20 mouse cellular contexts compared by ENCODE assay signal in genomic region chr7:6756777-6757291, GRCm38 (mm10). TPM values are rescaled to one million over a fixed set of nuclear protein-coding genes. Genes with fewer than 3 reads are reported as not detected.
"Had no signal": no experiment of that assay in that cellular context is flagged by ENCODE, and none has a peak within 500 bp of the region (broad histone marks: within the 10 kb centered on the region; RNA-seq: fewer than 3 reads in every experiment).

No protein-coding gene starts in this region.

- H3K27me3 ChIP-seq: lung, embryonic 15.5 days; megakaryocyte, embryonic 14.5 days; midbrain, embryonic 13.5 days; midbrain, embryonic 15.5 days; neural tube, embryonic 13.5 days; neural tube, embryonic 15.5 days had no signal

- H3K4me2 ChIP-seq: lung, embryonic 15.5 days; midbrain, embryonic 11.5 days; midbrain, embryonic 13.5 days; midbrain, embryonic 15.5 days; neural tube, embryonic 13.5 days; neural tube, embryonic 15.5 days had no signal

- H3K9ac ChIP-seq: lung, embryonic 15.5 days; midbrain, embryonic 13.5 days; midbrain, embryonic 15.5 days; neural tube, embryonic 13.5 days; neural tube, embryonic 15.5 days had no signal

- DNase-seq: lung, adult 2 months; lung, postnatal 14 days; lung, postnatal 36 days; retina, postnatal 1 day; right cerebral cortex, adult 18-20 months; right cerebral cortex, postnatal 25 days; right cerebral cortex, postnatal 4 days; spleen, adult 18-20 months; thymus, adult 2 months; thymus, postnatal 25 days; thymus, postnatal 4 days had no signal

- H3K27ac ChIP-seq: lung, embryonic 15.5 days; macrophage; midbrain, embryonic 13.5 days; midbrain, embryonic 15.5 days; neural tube, embryonic 13.5 days; neural tube, embryonic 15.5 days had no signal

- ATAC-seq: lung, postnatal 0 days; midbrain, embryonic 13.5 days; midbrain, embryonic 15.5 days had no signal

- H3K36me3 ChIP-seq: lung, embryonic 15.5 days; midbrain, embryonic 13.5 days; midbrain, embryonic 15.5 days; neural tube, embryonic 13.5 days; neural tube, embryonic 15.5 days had no signal

- H3K4me3 ChIP-seq: lung, embryonic 15.5 days; megakaryocyte, embryonic 14.5 days; midbrain, embryonic 13.5 days; midbrain, embryonic 15.5 days; neural tube, embryonic 13.5 days; neural tube, embryonic 15.5 days had no signal

- H3K4me1 ChIP-seq: lung, embryonic 15.5 days; megakaryocyte, embryonic 14.5 days had no signal

- H3K9me3 ChIP-seq: lung, embryonic 15.5 days; midbrain, embryonic 13.5 days; midbrain, embryonic 15.5 days; neural tube, embryonic 13.5 days; neural tube, embryonic 15.5 days had no signal

RNA-seq across cellular contexts. Expression of gene Usp29, which starts 26.5 kb away (rescaled TPM):
- polyA plus RNA-seq: macrophage; thymus, adult 2 months had no signal

RNA-seq across cellular contexts. Expression of gene Peg3, which starts 26.6 kb away (rescaled TPM):
- polyA plus RNA-seq: macrophage had no signal
